23 mouse cellular contexts compared by ENCODE assay signal in genomic region chr8:102656529-102656928, GRCm38 (mm10).
DNase-seq lines count a peak whose midpoint lies in the region; ATAC-seq and TF ChIP-seq lines count a peak whose summit lies in the region.
"Had no signal": no experiment of that assay in that cellular context is flagged by ENCODE, and none has a peak within 500 bp of the region (broad histone marks: within the 10 kb centered on the region; RNA-seq: fewer than 3 reads in every experiment).

No protein-coding gene starts in this region.

- no peak overlapping the region for H3K27ac ChIP-seq in forebrain, embryonic 13.5 days
- no peak overlapping the region for H3K27ac ChIP-seq in forebrain, embryonic 11.5 days (ENCODE audit: low read depth, low read length)
- H3K27ac ChIP-seq in midbrain, embryonic 11.5 days (ENCODE audit: low read depth, low read length), result no peak overlapping the region
- H3K27ac ChIP-seq in midbrain, postnatal 0 days (ENCODE audit: low read depth, low read length), result no peak overlapping the region
- peak overlapping the region; percentile 58 for H3K27ac ChIP-seq in forebrain, embryonic 15.5 days (replicated peaks)
- H3K27ac ChIP-seq: embryonic facial prominence, embryonic 13.5 days; heart, embryonic 10.5 days; hindbrain, embryonic 12.5 days had no signal

- no peak for DNase-seq in forebrain, embryonic 11.5 days (ENCODE audit: low spot score)
- DNase-seq in midbrain, embryonic 11.5 days (ENCODE audit: low spot score, missing footprints), result peak; percentile 44
- DNase-seq in midbrain, postnatal 0 days (ENCODE audit: low spot score), result no peak
- peak; percentile 3 for DNase-seq in adipocyte (ENCODE audit: low spot score)
- DNase-seq in adrenal gland, postnatal 36 days, result no peak
- no peak for DNase-seq in spleen, adult 18-20 months
- DNase-seq: adrenal gland, adult 2 months; cerebellum, adult 18-20 months; cerebellum, adult 9-11 months; cerebellum, postnatal 36 days; gastrocnemius, postnatal 10 days; heart, adult 18-20 months; heart, postnatal 10 days; heart, postnatal 4 days had no signal

- no peak overlapping the region for H3K4me3 ChIP-seq in forebrain, embryonic 13.5 days
- no peak overlapping the region for H3K4me3 ChIP-seq in forebrain, embryonic 11.5 days (ENCODE audit: low read depth, low read length)
- no peak overlapping the region for H3K4me3 ChIP-seq in midbrain, embryonic 11.5 days (ENCODE audit: low read depth, low read length)
- H3K4me3 ChIP-seq in midbrain, postnatal 0 days (ENCODE audit: low read depth, low read length), result no peak overlapping the region
- H3K4me3 ChIP-seq in forebrain, embryonic 15.5 days, result no peak overlapping the region
- H3K4me3 ChIP-seq: embryonic facial prominence, embryonic 13.5 days; heart, embryonic 10.5 days; hindbrain, embryonic 12.5 days had no signal

- no peaks in the 10 kb centered on the region for H3K27me3 ChIP-seq in forebrain, embryonic 13.5 days
- no peaks in the 10 kb centered on the region for H3K27me3 ChIP-seq in forebrain, embryonic 11.5 days (ENCODE audit: control insufficient read depth, insufficient read depth, low read length)
- no peaks in the 10 kb centered on the region for H3K27me3 ChIP-seq in midbrain, embryonic 11.5 days (ENCODE audit: control insufficient read depth, insufficient read depth, low read length)
- no peaks in the 10 kb centered on the region for H3K27me3 ChIP-seq in midbrain, postnatal 0 days (ENCODE audit: insufficient read depth, low read length)
- H3K27me3 ChIP-seq in forebrain, embryonic 15.5 days, result no peaks in the 10 kb centered on the region
- H3K27me3 ChIP-seq: embryonic facial prominence, embryonic 13.5 days; hindbrain, embryonic 12.5 days; Patski had no signal

- 60% methylated on average over 2 of the region's 2 CpGs for WGBS in forebrain, embryonic 13.5 days
- WGBS in forebrain, embryonic 11.5 days, result 98% methylated on average over 2 of the region's 2 CpGs
- 100% methylated on average over 2 of the region's 2 CpGs for WGBS in midbrain, embryonic 11.5 days
- 78% methylated on average over 2 of the region's 2 CpGs for WGBS in midbrain, postnatal 0 days
- WGBS in forebrain, embryonic 15.5 days, result 20% methylated on average over 2 of the region's 2 CpGs

- H3K9ac ChIP-seq in forebrain, embryonic 13.5 days, result no peak overlapping the region
- H3K9ac ChIP-seq in forebrain, embryonic 11.5 days (ENCODE audit: low read length), result no peak overlapping the region
- no peak overlapping the region for H3K9ac ChIP-seq in midbrain, embryonic 11.5 days (ENCODE audit: low read length)
- no peak overlapping the region for H3K9ac ChIP-seq in midbrain, postnatal 0 days (replicated peaks; ENCODE audit: low read length, poor library complexity, severe bottlenecking)
- no peak overlapping the region for H3K9ac ChIP-seq in forebrain, embryonic 15.5 days (replicated peaks)
- H3K9ac ChIP-seq: embryonic facial prominence, embryonic 13.5 days; hindbrain, embryonic 12.5 days had no signal

- TF ChIP-seq CTCF in midbrain, postnatal 0 days (IDR thresholded peaks at IDR 0.05), result no peak

- H3K4me2 ChIP-seq in forebrain, embryonic 13.5 days, result no peak overlapping the region
- H3K4me2 ChIP-seq in forebrain, embryonic 11.5 days (ENCODE audit: low read depth, low read length, severe bottlenecking), result no peak overlapping the region
- no peak overlapping the region for H3K4me2 ChIP-seq in midbrain, embryonic 11.5 days
- H3K4me2 ChIP-seq in midbrain, postnatal 0 days (ENCODE audit: low read depth, low read length, poor library complexity, severe bottlenecking), result no peak overlapping the region
- no peak overlapping the region for H3K4me2 ChIP-seq in forebrain, embryonic 15.5 days (replicated peaks)
- H3K4me2 ChIP-seq: embryonic facial prominence, embryonic 13.5 days; hindbrain, embryonic 12.5 days had no signal

- H3K36me3 ChIP-seq in forebrain, embryonic 13.5 days (ENCODE audit: poor library complexity, severe bottlenecking), result 0 out of 2 replicates have a peak, but pooled peaks cover 7% of the 10 kb centered on the region
- no peaks in the 10 kb centered on the region; the same call in 1 of the 2 replicates for H3K36me3 ChIP-seq in forebrain, embryonic 11.5 days (ENCODE audit: control insufficient read depth, insufficient read depth, low read length)
- no peaks in the 10 kb centered on the region for H3K36me3 ChIP-seq in midbrain, embryonic 11.5 days (ENCODE audit: control insufficient read depth, insufficient read depth, low read length)
- H3K36me3 ChIP-seq in midbrain, postnatal 0 days (ENCODE audit: insufficient read depth, low read length), result 0 out of 2 replicates have a peak, but pooled peaks cover 2% of the 10 kb centered on the region
- H3K36me3 ChIP-seq in forebrain, embryonic 15.5 days, result 0 out of 2 replicates have a peak, but pooled peaks cover 10% of the 10 kb centered on the region

- ATAC-seq in forebrain, embryonic 13.5 days, result peak; percentile 90
- no peak for ATAC-seq in forebrain, embryonic 11.5 days (replicated peaks; ENCODE audit: low FRiP score)
- ATAC-seq in midbrain, embryonic 11.5 days (ENCODE audit: low FRiP score), result no peak
- no peak for ATAC-seq in midbrain, postnatal 0 days (ENCODE audit: low FRiP score)
- peak; percentile 91 for ATAC-seq in forebrain, embryonic 15.5 days (replicated peaks)
- ATAC-seq: activated CD4-positive, CD25-positive, alpha-beta regulatory T cell, adult 4 months; hindbrain, embryonic 16.5 days; inflammation-experienced regulatory T-cells, adult 6 months; Patski had no signal

- no peaks in the 10 kb centered on the region for H3K4me1 ChIP-seq in forebrain, embryonic 13.5 days
- H3K4me1 ChIP-seq in forebrain, embryonic 11.5 days (replicated peaks; ENCODE audit: control insufficient read depth, insufficient read depth, low read length), result no peaks in the 10 kb centered on the region
- no peaks in the 10 kb centered on the region for H3K4me1 ChIP-seq in midbrain, embryonic 11.5 days (ENCODE audit: control insufficient read depth, insufficient read depth, low read length)
- no peaks in the 10 kb centered on the region for H3K4me1 ChIP-seq in midbrain, postnatal 0 days (ENCODE audit: insufficient read depth, low read length)
- peaks cover 11% of the 10 kb centered on the region for H3K4me1 ChIP-seq in forebrain, embryonic 15.5 days
- H3K4me1 ChIP-seq: embryonic facial prominence, embryonic 13.5 days; heart, embryonic 10.5 days; hindbrain, embryonic 12.5 days had no signal

- H3K9me3 ChIP-seq in forebrain, embryonic 13.5 days (replicated peaks), result no peaks in the 10 kb centered on the region
- H3K9me3 ChIP-seq in forebrain, embryonic 11.5 days (ENCODE audit: control insufficient read depth, low read length), result no peaks in the 10 kb centered on the region
- H3K9me3 ChIP-seq in midbrain, embryonic 11.5 days (ENCODE audit: control insufficient read depth, low read length), result no peaks in the 10 kb centered on the region
- no peaks in the 10 kb centered on the region for H3K9me3 ChIP-seq in midbrain, postnatal 0 days (ENCODE audit: low read length)
- H3K9me3 ChIP-seq in forebrain, embryonic 15.5 days, result no peaks in the 10 kb centered on the region
- H3K9me3 ChIP-seq: embryonic facial prominence, embryonic 13.5 days; heart, embryonic 10.5 days; hindbrain, embryonic 12.5 days had no signal

Comparison
In these comparisons a context has a peak if more than half of its experiments do, and no peak if none do; other contexts are left out.
1. ATAC-seq: peak in forebrain, embryonic 13.5 days (single experiment) and forebrain, embryonic 15.5 days (single experiment); none in forebrain, embryonic 11.5 days (single experiment), midbrain, embryonic 11.5 days (single experiment) and midbrain, postnatal 0 days (single experiment).
2. DNase-seq: peak in midbrain, embryonic 11.5 days (single experiment) and adipocyte (single experiment); none in forebrain, embryonic 11.5 days (single experiment), midbrain, postnatal 0 days (single experiment), adrenal gland, postnatal 36 days (0 of 2) and spleen, adult 18-20 months (0 of 2).